Mouse (Mus musculus) naive thymus-derived CD4-positive, alpha-beta T cell, adult 5 months (primary cell): ENCODE data around the gene Ppp1r1c. TPM values are rescaled to one million over a fixed set of nuclear protein-coding genes. Genes with fewer than 3 reads are reported as not detected.

Source experiments
- polyA plus RNA-seq: library from polyadenylated mRNA; unstranded; fragments of 100-300 nt; shearing (Covaris generic); gene quantifications from one replicate; pipeline ENCODE4 v1.2.1, GENCODE M21; 2017

Gene Ppp1r1c
- not detected for polyA plus RNA-seq

DNA sequence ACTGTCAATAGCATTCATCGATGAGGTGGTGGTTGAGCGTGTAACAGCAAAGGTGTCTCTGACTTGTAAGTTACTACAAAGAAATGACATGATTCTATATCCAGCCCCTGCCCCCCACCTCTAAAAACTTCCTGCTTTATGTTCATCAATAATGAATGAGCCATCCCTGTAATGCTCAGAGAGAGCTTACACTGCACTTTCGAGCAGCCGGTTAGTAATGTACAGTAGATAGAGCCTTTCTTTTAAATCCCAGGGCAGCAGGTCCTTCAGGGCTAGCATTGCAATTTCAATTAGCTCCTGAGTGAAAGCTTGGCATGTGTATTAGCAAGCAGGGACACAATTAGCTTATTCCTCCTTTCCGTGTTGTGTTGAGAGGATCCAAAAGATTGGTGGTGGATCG lies at the start of gene Ppp1r1c:
Gene Ppp1r1c (plus strand): TSS at position 206 of the 400 bp plus-strand sequence.

Other genes with a start within 250 kb of the Ppp1r1c start
- gene Itprid2, start 72.4 kb upstream of the Ppp1r1c start, polyA plus RNA-seq = 9.6 TPM